Mouse (Mus musculus): ENCODE results near the gene Dph7. TPM values are rescaled to one million over a fixed set of nuclear protein-coding genes. Genes with fewer than 3 reads are reported as not detected.

Gene Dph7
- polyA plus RNA-seq, 1 experiment from 2014 or later: 36.6 TPM

Small RNAs within 50 kb of the gene (microRNA-seq; reads per million reads assigned to microRNA genes)
- gene Gm22875: not detected

Other genes with a start within 250 kb of the Dph7 start
- gene Cacna1b, start 199.2 kb upstream of the Dph7 start, polyA plus RNA-seq (2014; fragmentation: Nextera tagmentation; extraction: Ambion mirVana): 0.63 and 1.5 TPM in 2 replicates
- 97.6 and 119 TPM in 2 replicates for gene Ehmt1, start 42.8 kb upstream of the Dph7 start, polyA plus RNA-seq (2014; fragmentation: Nextera tagmentation; extraction: Ambion mirVana)
- gene Arrdc1, start 27.1 kb upstream of the Dph7 start, polyA plus RNA-seq (2014; fragmentation: Nextera tagmentation; extraction: Ambion mirVana): 11.8 and 12.7 TPM in 2 replicates
- 27.7 and 34.1 TPM in 2 replicates for gene Zmynd19, start 12.6 kb upstream of the Dph7 start, polyA plus RNA-seq (2014; fragmentation: Nextera tagmentation; extraction: Ambion mirVana)
- 132 and 136 TPM in 2 replicates for gene Mrpl41, start 12.7 kb downstream of the Dph7 start, polyA plus RNA-seq (2014; fragmentation: Nextera tagmentation; extraction: Ambion mirVana)
- 5.4 and 6.5 TPM in 2 replicates for gene Pnpla7, start 13.6 kb downstream of the Dph7 start, polyA plus RNA-seq (2014; fragmentation: Nextera tagmentation; extraction: Ambion mirVana)
- 41.7 and 42.0 TPM in 2 replicates for gene Nsmf, start 92.0 kb downstream of the Dph7 start, polyA plus RNA-seq (2014; fragmentation: Nextera tagmentation; extraction: Ambion mirVana)
- not detected in 2 replicates for gene Entpd8, start 117.9 kb downstream of the Dph7 start, polyA plus RNA-seq (2014; fragmentation: Nextera tagmentation; extraction: Ambion mirVana)
- 0.24 TPM in 1 of 2 replicates, not detected in the other for gene Noxa1, start 132.7 kb downstream of the Dph7 start, polyA plus RNA-seq (2014; fragmentation: Nextera tagmentation; extraction: Ambion mirVana)
- gene Nrarp, start 218.4 kb downstream of the Dph7 start, polyA plus RNA-seq (2014; fragmentation: Nextera tagmentation; extraction: Ambion mirVana): 8.8 and 10.0 TPM in 2 replicates
- gene Tor4a, start 234.5 kb downstream of the Dph7 start, polyA plus RNA-seq (2014; fragmentation: Nextera tagmentation; extraction: Ambion mirVana): 3.1 and 3.7 TPM in 2 replicates
- 103 and 106 TPM in 2 replicates for gene Nelfb, start 249.1 kb downstream of the Dph7 start, polyA plus RNA-seq (2014; fragmentation: Nextera tagmentation; extraction: Ambion mirVana)